Mouse (Mus musculus) liver, embryonic 12.5 days (tissue): Measurements from ENCODE around the gene Kif3b. TPM values are rescaled to one million over a fixed set of nuclear protein-coding genes. Genes with fewer than 3 reads are reported as not detected.
A peak's percentile ranks its signal among the peaks of the same experiment; 100 is the strongest.
"Not testable (repeated sequence)": the region's sequence is repeated elsewhere in the genome, so short reads cannot be mapped to it uniquely, and the experiment has no call there.

Experiments used
- ATAC-seq: fragments of 200-750 bp; cut with Nextera tagmentation; 2 replicates; pipeline ENCODE4 v1.8.0; 2017; ENCODE audit warnings: moderate number of reproducible peaks, mild to moderate bottlenecking, moderate library complexity
- H3K27ac ChIP-seq: fragments of 300-500 bp; sonication (generic); 2 replicates; pipeline ENCODE4 v1.5.1; 2016; ENCODE audit warnings: mild to moderate bottlenecking
- H3K27me3 ChIP-seq: fragments of 300-500 bp; sonication (generic); replicated peaks from 2 replicates; pipeline ENCODE4 v1.6.1; 2016; ENCODE audit warnings: mild to moderate bottlenecking, moderate library complexity
- H3K36me3 ChIP-seq: fragments of 300-500 bp; sonication (generic); 2 replicates; pipeline ENCODE4 v1.6.1; 2016; ENCODE audit warnings: mild to moderate bottlenecking, moderate library complexity
- H3K4me1 ChIP-seq: fragments of 300-500 bp; sonication (generic); 2 replicates; pipeline ENCODE4 v1.6.1; 2016
- H3K4me2 ChIP-seq: fragments of 300-500 bp; sonication (generic); 2 replicates; pipeline ENCODE4 v1.6.1; 2016; ENCODE audit warnings: mild to moderate bottlenecking, moderate library complexity
- H3K4me3 ChIP-seq: fragments of 300-500 bp; sonication (generic); 2 replicates; pipeline ENCODE4 v1.5.1; 2016; ENCODE audit warnings: mild to moderate bottlenecking, moderate library complexity
- H3K9ac ChIP-seq: fragments of 300-500 bp; sonication (generic); 2 replicates; pipeline ENCODE4 v1.6.1; 2016; ENCODE audit warnings: mild to moderate bottlenecking, moderate library complexity
- H3K9me3 ChIP-seq: fragments of 300-500 bp; sonication (generic); replicated peaks from 2 replicates; pipeline ENCODE4 v1.6.1; 2016; ENCODE audit warnings: mild to moderate bottlenecking, moderate library complexity
- WGBS: fragments of 180-500 bp; shearing (Covaris S2); methylation state at CpG from one replicate; pipeline ENCODE4 v1.1.7; 2016; ENCODE audit not compliant: insufficient replicate concordance; 5-methylcytosine and 5-hydroxymethylcytosine counted together
- polyA plus RNA-seq: library from polyadenylated mRNA; unstranded; fragments of >200 nt; fragmentation: Nextera tagmentation; extraction: Ambion mirVana; gene quantifications from 2 replicates; pipeline ENCODE4 v1.2.1, GENCODE M21; 2016

The Kif3b gene
- polyA plus RNA-seq, 1 experiment from 2014 or later = 2.9 TPM

DNA sequence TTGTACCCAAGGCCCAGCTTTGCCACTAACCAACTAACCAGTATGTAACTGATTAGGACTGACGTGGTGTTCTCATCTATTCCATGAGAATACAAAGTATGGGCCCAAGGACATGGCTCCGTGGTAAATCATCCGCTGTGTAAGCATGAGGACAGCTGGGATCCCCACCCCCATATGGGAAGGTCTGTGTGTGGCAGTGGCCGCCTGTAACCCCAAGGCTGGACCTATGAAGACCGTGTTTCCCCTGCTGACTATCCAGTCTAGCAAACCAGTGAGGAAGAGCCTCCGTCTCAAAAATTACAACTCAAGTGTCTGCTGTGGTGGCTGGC lies 16.3 kb upstream of the Kif3b start:
- no peaks in the 10 kb centered on the region for H3K36me3 ChIP-seq
- H3K4me1 ChIP-seq = peaks cover 37% of the 10 kb centered on the region
- H3K27ac ChIP-seq = peak overlapping the region; percentile 20; the same call in 1 of the 2 replicates
- H3K9ac ChIP-seq = no peak overlapping the region; the same call in 1 of the 2 replicates
- WGBS = 62% methylated on average over 6 of the region's 6 CpGs
- no peak overlapping the region for H3K4me3 ChIP-seq
- peaks cover 4% of the 10 kb centered on the region; the same call in 1 of the 2 replicates for H3K9me3 ChIP-seq
- ATAC-seq = no peak
- no peak overlapping the region for H3K4me2 ChIP-seq
- no peaks in the 10 kb centered on the region for H3K27me3 ChIP-seq

DNA sequence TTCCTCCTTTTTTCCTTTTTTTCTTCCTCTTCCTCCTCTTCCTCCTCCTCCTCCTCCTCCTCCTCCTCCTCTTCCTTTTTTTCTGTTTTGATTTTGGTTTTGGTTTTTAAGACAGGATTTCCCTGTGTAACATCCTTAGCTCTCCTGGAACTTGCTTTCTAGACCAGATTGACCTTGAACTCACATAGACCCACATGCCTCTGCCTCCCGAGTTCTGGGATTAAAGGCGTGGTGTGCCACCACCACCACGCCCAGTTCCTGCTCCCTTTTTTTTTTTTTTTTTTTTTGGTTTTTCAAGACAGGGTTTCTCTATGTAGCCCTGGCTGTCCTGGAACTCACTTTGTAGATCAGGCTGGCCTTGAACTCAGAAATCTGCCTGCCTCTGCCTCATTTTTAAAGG lies 15.6 kb upstream of the Kif3b start:
- not testable (repeated sequence) for H3K9ac ChIP-seq, H3K4me3 ChIP-seq, H3K27me3 ChIP-seq, H3K36me3 ChIP-seq, H3K9me3 ChIP-seq, H3K27ac ChIP-seq, H3K4me2 ChIP-seq, ATAC-seq
- WGBS = 31% methylated on average over 3 of the region's 3 CpGs
- H3K4me1 ChIP-seq = peaks cover 33% of the 10 kb centered on the region

DNA sequence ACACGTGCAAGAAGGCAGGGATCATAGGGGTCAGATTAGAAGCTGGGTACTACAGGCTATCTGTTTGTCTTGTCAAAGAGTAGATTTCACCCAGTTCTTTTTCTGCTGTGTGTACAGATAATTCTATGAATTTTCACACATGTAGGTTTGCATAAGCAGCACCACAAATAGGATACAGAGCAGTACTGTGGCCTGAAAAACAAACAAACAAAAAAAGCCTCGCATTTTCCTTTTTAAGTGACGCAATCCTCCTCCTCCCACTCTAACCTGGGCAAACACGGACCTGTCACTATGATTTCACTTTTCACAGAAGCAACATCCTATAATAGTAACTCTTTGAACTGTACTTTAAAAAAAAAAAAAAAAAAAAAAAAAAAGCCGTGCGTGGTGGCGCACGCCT lies 14.8 kb upstream of the Kif3b start:
- 77% methylated on average over 8 of the region's 8 CpGs for WGBS
- H3K9me3 ChIP-seq = peaks cover 4% of the 10 kb centered on the region; the same call in 1 of the 2 replicates
- H3K4me1 ChIP-seq = peaks cover 26% of the 10 kb centered on the region
- H3K27ac ChIP-seq = no peak overlapping the region
- no peaks in the 10 kb centered on the region for H3K36me3 ChIP-seq
- ATAC-seq = no peak
- H3K4me2 ChIP-seq = no peak overlapping the region
- no peak overlapping the region for H3K4me3 ChIP-seq
- H3K9ac ChIP-seq = no peak overlapping the region
- H3K27me3 ChIP-seq = no peaks in the 10 kb centered on the region

DNA sequence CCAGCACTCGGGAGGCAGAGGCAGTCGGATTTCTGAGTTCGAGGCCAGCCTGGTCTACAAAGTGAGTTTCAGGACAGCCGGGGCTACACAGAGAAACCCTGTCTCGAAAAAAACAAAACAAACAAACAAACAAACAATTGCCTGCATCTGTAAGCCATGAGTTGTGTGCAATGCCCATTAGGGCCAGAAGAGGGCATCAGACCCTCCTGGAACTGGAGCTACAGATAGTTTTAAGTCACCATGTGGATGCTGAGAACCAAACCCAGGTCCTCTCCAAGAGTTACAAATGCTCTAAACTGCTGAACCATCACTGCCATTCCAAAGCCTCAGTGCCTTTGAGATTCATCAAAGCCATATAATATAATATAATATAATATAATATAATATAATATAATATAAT lies 14.4 kb upstream of the Kif3b start:
- H3K36me3 ChIP-seq, H3K4me2 ChIP-seq, H3K9ac ChIP-seq, H3K27ac ChIP-seq, H3K27me3 ChIP-seq, H3K9me3 ChIP-seq, H3K4me3 ChIP-seq, ATAC-seq: not testable (repeated sequence)
- WGBS = 84% methylated on average over 5 of the region's 5 CpGs
- H3K4me1 ChIP-seq = peaks cover 26% of the 10 kb centered on the region

DNA sequence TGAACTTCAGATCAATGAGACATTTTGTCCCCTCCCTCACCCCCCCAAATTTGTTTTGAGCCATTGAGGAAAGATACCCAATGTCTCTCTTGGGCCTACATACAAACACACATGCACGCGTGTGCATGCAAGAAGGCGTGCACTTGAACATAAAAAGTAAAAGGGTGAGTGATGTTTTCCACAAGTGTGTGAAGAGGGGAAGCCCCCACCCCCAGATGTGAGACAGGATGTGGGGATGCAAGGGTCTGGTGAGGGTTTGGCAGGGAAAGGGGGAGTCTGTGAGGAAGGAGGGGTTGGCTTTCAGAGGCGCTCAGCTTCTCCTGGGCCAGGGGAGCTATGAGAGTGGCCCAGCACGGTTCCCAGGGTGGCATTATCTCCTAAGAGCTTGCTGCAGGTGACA lies 12.9 kb upstream of the Kif3b start:
- 75% methylated on average over 5 of the region's 5 CpGs for WGBS
- Histone ChIP-seq H3K36me3 (no peaks in the 10 kb centered on the region), H3K4me3 (no peak overlapping the region), H3K4me1 (peaks cover 20% of the 10 kb centered on the region), H3K9me3 (peaks cover 4% of the 10 kb centered on the region; the same call in 1 of the 2 replicates), H3K9ac (no peak overlapping the region), H3K27me3 (no peaks in the 10 kb centered on the region), H3K4me2 (no peak overlapping the region), H3K27ac (no peak overlapping the region)
- no peak for ATAC-seq

DNA sequence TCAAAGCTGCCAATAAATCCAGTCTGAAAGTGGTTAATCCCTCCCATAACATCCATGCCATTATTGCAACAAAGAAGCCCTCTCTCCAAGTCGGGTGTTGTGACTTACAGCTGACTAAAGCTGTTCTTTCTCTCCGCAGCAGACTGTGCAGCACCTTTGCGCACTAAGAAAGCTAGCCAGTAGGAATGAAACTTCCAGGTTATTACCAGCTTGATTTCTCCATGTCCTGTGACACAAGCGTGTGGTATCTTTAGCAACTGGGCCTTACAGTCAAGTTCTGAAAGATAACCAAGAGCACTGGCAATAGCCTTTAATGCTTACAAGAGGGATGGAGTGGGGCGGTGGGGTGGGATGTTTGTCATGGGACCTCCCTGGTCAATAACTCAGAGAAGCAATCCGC lies 7.3 kb upstream of the Kif3b start:
- Histone ChIP-seq H3K4me3 (no peak overlapping the region), H3K9me3 (no peaks in the 10 kb centered on the region), H3K27me3 (no peaks in the 10 kb centered on the region), H3K4me2 (no peak overlapping the region), H3K27ac (no peak overlapping the region), H3K9ac (no peak overlapping the region), H3K36me3 (no peaks in the 10 kb centered on the region), H3K4me1 (no peaks in the 10 kb centered on the region; the same call in 1 of the 2 replicates)
- no peak for ATAC-seq
- WGBS = 77% methylated on average over 6 of the region's 6 CpGs

DNA sequence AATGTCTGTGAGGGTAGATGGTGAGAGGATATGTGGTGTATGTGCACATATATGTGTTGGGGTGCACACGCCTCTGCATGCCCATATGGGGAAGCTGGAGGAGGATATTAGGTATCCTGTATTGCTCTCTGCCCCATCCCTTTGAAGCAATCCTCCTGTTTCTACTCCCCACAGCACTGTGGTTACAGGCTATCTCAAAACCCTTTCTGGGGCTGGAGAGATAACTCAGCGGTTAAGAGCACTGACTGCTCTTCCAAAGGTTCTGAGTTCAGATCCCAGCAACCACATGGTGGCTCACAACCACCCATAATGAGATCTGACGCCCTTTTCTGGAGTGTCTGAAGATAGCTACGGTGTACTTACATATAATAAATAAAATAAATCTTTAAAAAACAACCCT lies 4.7 kb upstream of the Kif3b start:
- no peak for ATAC-seq
- H3K4me2 ChIP-seq = no peak overlapping the region
- H3K9me3 ChIP-seq = no peaks in the 10 kb centered on the region
- no peak overlapping the region for H3K27ac ChIP-seq
- H3K36me3 ChIP-seq = no peaks in the 10 kb centered on the region
- WGBS = 37% methylated on average over 4 of the region's 4 CpGs
- H3K27me3 ChIP-seq = no peaks in the 10 kb centered on the region
- no peak overlapping the region for H3K4me3 ChIP-seq
- no peak overlapping the region for H3K9ac ChIP-seq
- peaks cover 6% of the 10 kb centered on the region for H3K4me1 ChIP-seq

DNA sequence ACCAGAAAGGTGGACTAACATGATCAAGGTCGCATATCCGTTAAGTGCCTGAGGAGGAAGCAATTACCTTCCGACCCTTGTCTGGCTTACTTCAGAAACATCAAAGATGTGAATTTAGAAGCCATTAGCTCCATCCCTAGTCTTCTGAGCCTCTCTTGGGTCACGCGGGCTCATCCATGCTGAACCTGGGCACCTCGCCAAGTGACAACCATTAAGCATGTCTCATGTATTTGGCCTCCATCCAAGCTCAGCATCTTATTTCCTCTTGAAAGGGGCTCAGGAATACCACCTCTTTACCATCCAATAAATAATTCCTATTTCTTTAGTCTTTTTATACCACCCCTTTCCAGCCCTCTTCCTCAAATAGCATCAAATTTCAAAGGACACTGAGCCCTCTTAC lies 3.4 kb upstream of the Kif3b start:
- Histone ChIP-seq H3K9me3 (no peaks in the 10 kb centered on the region), H3K27me3 (no peaks in the 10 kb centered on the region), H3K4me3 (no peak overlapping the region), H3K27ac (no peak overlapping the region), H3K36me3 (no peaks in the 10 kb centered on the region), H3K4me2 (no peak overlapping the region), H3K9ac (no peak overlapping the region), H3K4me1 (peaks cover 19% of the 10 kb centered on the region)
- 77% methylated on average over 6 of the region's 6 CpGs for WGBS
- no peak for ATAC-seq

DNA sequence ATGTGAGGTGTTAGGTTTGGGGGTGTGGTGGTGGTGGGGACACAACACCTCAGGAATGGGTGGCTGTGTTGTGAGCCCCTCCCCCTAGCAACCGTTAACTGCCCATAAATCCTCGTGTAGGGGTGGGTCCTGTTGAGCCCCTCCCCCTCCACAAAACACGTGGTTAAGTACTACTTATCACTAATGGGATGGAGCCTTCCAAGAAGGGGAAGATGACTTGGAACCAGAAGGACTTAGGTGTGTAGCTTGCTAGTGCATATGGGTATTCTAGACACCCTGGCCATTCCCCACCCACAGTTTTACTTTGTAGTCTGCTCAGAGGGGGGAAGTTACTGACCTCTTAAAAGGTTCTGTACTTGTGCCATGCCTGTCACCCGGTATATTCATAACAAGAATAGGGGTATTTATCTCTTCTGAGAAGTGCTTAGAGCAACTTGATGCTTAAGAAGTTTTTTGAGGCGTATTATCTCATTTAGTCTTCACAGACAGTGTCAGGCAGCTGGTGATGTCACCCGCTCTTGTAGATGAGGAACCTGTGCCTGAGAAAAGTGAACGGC lies 1.2 kb downstream of the Kif3b start:
- Histone ChIP-seq H3K27me3 (no peaks in the 10 kb centered on the region), H3K36me3 (0 out of 2 replicates have a peak, but pooled peaks cover 3% of the 10 kb centered on the region), H3K4me1 (peaks cover 28% of the 10 kb centered on the region), H3K27ac (peak overlapping the region; percentile 45), H3K4me2 (peak overlapping the region; percentile 95), H3K9ac (peak overlapping the region; percentile 78; the same call in 1 of the 2 replicates), H3K4me3 (peak overlapping the region; percentile 84), H3K9me3 (no peaks in the 10 kb centered on the region)
- peak; percentile 69 for ATAC-seq
- WGBS = 26% methylated on average over 7 of the region's 7 CpGs

DNA sequence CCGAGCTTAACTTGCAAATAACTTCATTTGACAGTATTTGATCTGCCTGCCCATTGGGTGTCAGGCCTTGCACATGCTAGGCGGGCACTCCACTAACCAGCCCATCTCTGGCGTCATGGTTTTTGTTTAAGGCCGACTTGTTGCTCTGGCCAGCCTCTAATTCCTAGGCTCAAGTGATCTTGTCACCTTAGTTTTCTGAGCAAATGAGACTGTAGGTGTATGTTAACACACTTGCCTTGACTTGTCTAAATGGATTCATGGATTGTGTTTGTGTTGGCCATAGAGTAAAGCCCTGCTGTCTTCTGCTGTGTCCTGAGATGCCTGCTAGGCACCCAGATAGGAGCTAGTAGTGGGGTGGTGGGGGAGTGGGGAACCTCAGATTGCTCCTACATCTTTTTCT lies 4.0 kb downstream of the Kif3b start:
- Histone ChIP-seq H3K4me3 (no peak overlapping the region), H3K4me2 (no peak overlapping the region), H3K4me1 (peaks cover 47% of the 10 kb centered on the region), H3K36me3 (0 out of 2 replicates have a peak, but pooled peaks cover 3% of the 10 kb centered on the region), H3K27me3 (no peaks in the 10 kb centered on the region), H3K9ac (no peak overlapping the region), H3K9me3 (no peaks in the 10 kb centered on the region), H3K27ac (no peak overlapping the region)
- whole genome bisulfite sequencing = 82% methylated on average over 4 of the region's 4 CpGs
- ATAC-seq = no peak

DNA sequence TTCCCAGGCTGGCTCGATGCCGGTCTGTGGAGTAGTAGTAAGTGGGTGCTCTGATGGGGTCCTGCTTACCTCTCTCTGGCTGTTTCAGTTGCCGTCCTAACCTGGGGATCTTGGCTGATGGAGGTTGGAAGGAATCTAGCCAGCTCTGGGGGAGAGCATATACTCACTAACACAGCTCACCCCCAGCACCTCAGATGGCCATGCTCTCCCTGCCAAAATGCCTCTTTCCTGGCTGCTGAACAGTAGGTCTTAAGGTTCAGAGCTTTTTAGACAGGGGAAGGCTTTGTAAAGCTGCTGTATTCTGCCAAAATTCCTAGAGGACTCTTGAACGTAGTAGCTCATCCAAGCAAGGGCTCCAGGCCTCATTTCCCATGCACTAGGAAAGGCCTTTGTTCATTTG lies 6.6 kb downstream of the Kif3b start:
- Histone ChIP-seq H3K4me2 (no peak overlapping the region), H3K4me1 (peaks cover 28% of the 10 kb centered on the region), H3K27me3 (no peaks in the 10 kb centered on the region), H3K9ac (no peak overlapping the region), H3K27ac (no peak overlapping the region), H3K4me3 (no peak overlapping the region), H3K9me3 (no peaks in the 10 kb centered on the region), H3K36me3 (0 out of 2 replicates have a peak, but pooled peaks cover 3% of the 10 kb centered on the region)
- ATAC-seq = no peak
- 79% methylated on average over 4 of the region's 4 CpGs for WGBS

DNA sequence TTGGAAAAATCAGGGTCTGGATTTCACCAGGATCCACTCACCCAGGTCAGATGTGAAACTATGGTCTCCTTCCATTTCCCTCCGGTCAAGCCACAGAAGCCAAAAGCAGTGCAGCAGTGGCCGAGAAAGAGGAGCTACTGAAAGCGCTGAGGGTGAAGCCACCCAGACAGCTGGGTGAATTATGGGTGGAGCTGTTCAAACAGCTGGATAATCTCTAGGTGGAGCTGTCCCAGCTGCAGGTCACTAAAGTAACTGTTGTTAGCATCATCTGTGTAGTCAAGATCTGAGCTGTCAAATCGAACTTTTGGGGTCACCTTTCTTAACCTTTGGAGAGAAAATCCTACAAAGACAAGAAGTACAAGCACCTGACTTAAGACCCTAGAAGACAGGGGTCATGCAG lies 7.2 kb downstream of the Kif3b start:
- 0 out of 2 replicates have a peak, but pooled peaks cover 3% of the 10 kb centered on the region for H3K36me3 ChIP-seq
- H3K4me3 ChIP-seq = no peak overlapping the region
- no peak overlapping the region for H3K27ac ChIP-seq
- H3K27me3 ChIP-seq = no peaks in the 10 kb centered on the region
- H3K4me2 ChIP-seq = no peak overlapping the region
- no peak overlapping the region for H3K9ac ChIP-seq
- peaks cover 21% of the 10 kb centered on the region for H3K4me1 ChIP-seq
- ATAC-seq = no peak
- WGBS = 48% methylated on average over 4 of the region's 4 CpGs
- H3K9me3 ChIP-seq = no peaks in the 10 kb centered on the region

DNA sequence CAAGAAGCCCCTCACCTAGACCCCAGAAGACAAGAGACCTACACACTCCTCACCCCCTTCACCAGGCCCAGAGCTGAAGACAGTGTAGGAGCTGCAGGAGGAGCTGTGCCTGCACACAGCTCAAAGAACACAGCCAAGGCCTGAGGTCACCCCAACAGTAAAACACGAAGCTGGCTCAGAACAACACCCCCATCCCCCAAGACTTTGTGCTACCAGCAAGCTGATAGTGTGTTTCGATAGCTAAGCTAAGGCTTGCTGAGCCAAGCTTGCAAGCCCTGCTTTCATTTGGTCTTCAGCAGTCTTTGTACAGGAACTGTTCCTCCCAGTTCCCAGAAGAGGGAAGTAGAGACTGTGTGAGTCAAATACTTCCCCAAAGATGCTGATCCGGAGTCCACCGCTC lies 7.7 kb downstream of the Kif3b start:
- 33% methylated on average over 4 of the region's 4 CpGs for WGBS
- no peak overlapping the region for H3K27ac ChIP-seq
- no peaks in the 10 kb centered on the region for H3K9me3 ChIP-seq
- H3K36me3 ChIP-seq = 0 out of 2 replicates have a peak, but pooled peaks cover 3% of the 10 kb centered on the region
- no peak overlapping the region for H3K9ac ChIP-seq
- no peak overlapping the region for H3K4me2 ChIP-seq
- no peaks in the 10 kb centered on the region for H3K27me3 ChIP-seq
- no peak overlapping the region for H3K4me3 ChIP-seq
- no peak for ATAC-seq
- H3K4me1 ChIP-seq = peaks cover 19% of the 10 kb centered on the region
